Mouse (Mus musculus): Measurements from ENCODE around the gene Ccr1. TPM values are rescaled to one million over a fixed set of nuclear protein-coding genes. Genes with fewer than 3 reads are reported as not detected.

Gene Ccr1
- total and polyA plus RNA-seq, 2 experiments = under 0.01 to 0.04 TPM

- TF ChIP-seq CTCF (IDR thresholded peaks at IDR 0.05; ENCODE audit: low read depth, low read length) (no peak), POLR2A (IDR thresholded peaks at IDR 0.05; ENCODE audit: extremely low read depth, insufficient read depth, low read length) (no peak)
- H3K27me3 ChIP-seq (ENCODE audit: control insufficient read depth, insufficient read depth, low read length) = no peaks in the 10 kb centered on the region
- H3K4me3 ChIP-seq (ENCODE audit: insufficient read depth, low read depth, low read length) = no peak overlapping the region
- DNase-seq (ENCODE audit: extremely low read depth, low read depth, low spot score) = no peak
- no peaks in the 10 kb centered on the region for H3K36me3 ChIP-seq (ENCODE audit: control insufficient read depth, insufficient read depth, low read length)
- peaks cover 4% of the 10 kb centered on the region; the same call in 1 of the 2 replicates for H3K4me1 ChIP-seq (ENCODE audit: control insufficient read depth, insufficient read depth, low read length)
- no peak overlapping the region; the same call in 1 of the 2 replicates for H3K27ac ChIP-seq (replicated peaks; ENCODE audit: insufficient read depth, low read depth, low read length)
- WGBS = 81% methylated on average over 19 of the region's 19 CpGs
- no peak overlapping the region for H3K9ac ChIP-seq (ENCODE audit: low read depth, low read length)
- no peaks in the 10 kb centered on the region for H3K79me2 ChIP-seq (ENCODE audit: control insufficient read depth, insufficient read depth, low read length)
These were observed 35.4 kb downstream of the Ccr1 start for GRCm38 (mm10) chr9:123932911-123933675.

- peak overlapping the region; percentile 63; the same call in 1 of the 2 replicates for H3K27ac ChIP-seq (replicated peaks; ENCODE audit: insufficient read depth, low read depth, low read length)
- H3K9ac ChIP-seq (ENCODE audit: low read depth, low read length) = no peak overlapping the region
- WGBS = 50% methylated on average over 6 of the region's 6 CpGs
- no peak overlapping the region for H3K4me3 ChIP-seq (ENCODE audit: insufficient read depth, low read depth, low read length)
- DNase-seq (ENCODE audit: extremely low read depth, low read depth, low spot score) = peak; percentile 57
- TF ChIP-seq POLR2A (IDR thresholded peaks at IDR 0.05; ENCODE audit: extremely low read depth, insufficient read depth, low read length) = no peak
- no peak for TF ChIP-seq CTCF (IDR thresholded peaks at IDR 0.05; ENCODE audit: low read depth, low read length)
- H3K36me3 ChIP-seq (ENCODE audit: control insufficient read depth, insufficient read depth, low read length) = no peaks in the 10 kb centered on the region
- peaks cover 4% of the 10 kb centered on the region; the same call in 1 of the 2 replicates for H3K4me1 ChIP-seq (ENCODE audit: control insufficient read depth, insufficient read depth, low read length)
- no peaks in the 10 kb centered on the region for H3K79me2 ChIP-seq (ENCODE audit: control insufficient read depth, insufficient read depth, low read length)
- no peaks in the 10 kb centered on the region for H3K27me3 ChIP-seq (ENCODE audit: control insufficient read depth, insufficient read depth, low read length)
These were observed 36.5 kb downstream of the Ccr1 start for GRCm38 (mm10) chr9:123931761-123932700.

- Histone ChIP-seq H3K27ac (replicated peaks; ENCODE audit: insufficient read depth, low read depth, low read length) (peak overlapping the region; percentile 38), H3K27me3 (ENCODE audit: control insufficient read depth, insufficient read depth, low read length) (no peaks in the 10 kb centered on the region), H3K4me3 (ENCODE audit: insufficient read depth, low read depth, low read length) (no peak overlapping the region), H3K36me3 (ENCODE audit: control insufficient read depth, insufficient read depth, low read length) (no peaks in the 10 kb centered on the region), H3K79me2 (ENCODE audit: control insufficient read depth, insufficient read depth, low read length) (no peaks in the 10 kb centered on the region), H3K9ac (ENCODE audit: low read depth, low read length) (no peak overlapping the region), H3K4me1 (ENCODE audit: control insufficient read depth, insufficient read depth, low read length) (peaks cover 4% of the 10 kb centered on the region; the same call in 1 of the 2 replicates)
- no peak for DNase-seq (ENCODE audit: extremely low read depth, low read depth, low spot score)
- WGBS = 66% methylated on average over 3 of the region's 3 CpGs
- TF ChIP-seq CTCF (IDR thresholded peaks at IDR 0.05; ENCODE audit: low read depth, low read length) = no peak
- no peak for TF ChIP-seq POLR2A (IDR thresholded peaks at IDR 0.05; ENCODE audit: extremely low read depth, insufficient read depth, low read length)
These were observed 37.6 kb downstream of the Ccr1 start for GRCm38 (mm10) chr9:123930926-123931325.

DNA sequence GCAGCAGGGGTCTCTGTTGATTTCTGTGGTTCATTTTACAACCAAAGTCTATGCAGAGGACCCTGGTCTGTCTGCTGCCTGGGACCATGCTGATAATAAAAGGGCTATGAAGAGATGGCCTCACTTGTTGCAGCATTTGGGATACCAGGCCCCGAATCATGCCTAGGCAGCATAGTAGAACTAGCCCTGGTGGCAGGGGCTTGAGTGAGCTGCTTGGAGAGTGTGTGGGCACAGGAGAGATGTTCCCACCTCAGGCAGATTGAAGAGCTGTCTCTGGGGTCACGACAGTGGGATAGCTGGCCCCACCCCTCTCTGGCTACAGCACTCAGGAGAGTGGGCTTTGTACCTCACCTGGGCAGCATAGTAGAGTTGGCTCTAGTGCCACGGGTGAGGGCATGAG, 38.0 kb downstream of the Ccr1 start:
- H3K36me3 ChIP-seq (ENCODE audit: control insufficient read depth, insufficient read depth, low read length) = no peaks in the 10 kb centered on the region
- WGBS = 70% methylated on average over 3 of the region's 3 CpGs
- peak overlapping the region; percentile 38 for H3K27ac ChIP-seq (replicated peaks; ENCODE audit: insufficient read depth, low read depth, low read length)
- no peak for DNase-seq (ENCODE audit: extremely low read depth, low read depth, low spot score)
- H3K4me3 ChIP-seq (ENCODE audit: insufficient read depth, low read depth, low read length) = no peak overlapping the region
- no peaks in the 10 kb centered on the region for H3K79me2 ChIP-seq (ENCODE audit: control insufficient read depth, insufficient read depth, low read length)
- H3K9ac ChIP-seq (ENCODE audit: low read depth, low read length) = no peak overlapping the region
- TF ChIP-seq CTCF (IDR thresholded peaks at IDR 0.05; ENCODE audit: low read depth, low read length) (no peak), POLR2A (IDR thresholded peaks at IDR 0.05; ENCODE audit: extremely low read depth, insufficient read depth, low read length) (no peak)
- peaks cover 8% of the 10 kb centered on the region; the same call in 1 of the 2 replicates for H3K4me1 ChIP-seq (ENCODE audit: control insufficient read depth, insufficient read depth, low read length)
- no peaks in the 10 kb centered on the region for H3K27me3 ChIP-seq (ENCODE audit: control insufficient read depth, insufficient read depth, low read length)

DNA sequence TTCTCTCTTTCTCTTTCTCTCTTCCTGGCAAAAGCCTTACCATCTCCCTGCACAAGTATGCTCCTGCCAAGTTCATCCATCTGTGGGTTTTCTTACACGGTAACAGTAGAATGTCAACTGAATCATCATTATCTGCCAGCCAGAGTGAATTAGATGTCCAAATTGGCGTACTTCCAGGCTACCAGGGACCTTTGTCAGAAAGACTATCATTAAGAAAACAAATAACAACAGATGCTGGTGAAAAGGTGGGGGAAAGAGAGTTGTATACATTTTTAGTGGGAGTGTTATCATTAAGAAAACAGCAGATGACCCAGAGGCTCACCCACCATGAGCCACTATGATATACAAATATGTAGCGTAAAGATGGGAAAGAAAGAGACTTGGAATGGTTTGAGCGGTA, 38.6 kb downstream of the Ccr1 start:
- 77% methylated on average over 4 of the region's 4 CpGs for WGBS
- TF ChIP-seq POLR2A (IDR thresholded peaks at IDR 0.05; ENCODE audit: extremely low read depth, insufficient read depth, low read length) (no peak), CTCF (IDR thresholded peaks at IDR 0.05; ENCODE audit: low read depth, low read length) (no peak)
- Histone ChIP-seq H3K79me2 (ENCODE audit: control insufficient read depth, insufficient read depth, low read length) (no peaks in the 10 kb centered on the region), H3K4me3 (ENCODE audit: insufficient read depth, low read depth, low read length) (no peak overlapping the region), H3K27ac (replicated peaks; ENCODE audit: insufficient read depth, low read depth, low read length) (no peak overlapping the region), H3K27me3 (ENCODE audit: control insufficient read depth, insufficient read depth, low read length) (no peaks in the 10 kb centered on the region), H3K9ac (ENCODE audit: low read depth, low read length) (no peak overlapping the region), H3K4me1 (ENCODE audit: control insufficient read depth, insufficient read depth, low read length) (peaks cover 8% of the 10 kb centered on the region; the same call in 1 of the 2 replicates), H3K36me3 (ENCODE audit: control insufficient read depth, insufficient read depth, low read length) (no peaks in the 10 kb centered on the region)
- no peak for DNase-seq (ENCODE audit: extremely low read depth, low read depth, low spot score)

Data from liver, adult 2 months (tissue).